Mouse (Mus musculus): ENCODE measurements around the gene Phf24. TPM values are rescaled to one million over a fixed set of nuclear protein-coding genes. Genes with fewer than 3 reads are reported as not detected.
"Not testable (repeated sequence)": the region's sequence is repeated elsewhere in the genome, so short reads cannot be mapped to it uniquely, and the experiment has no call there.

Phf24 gene
- total RNA-seq, 2 experiments from 2014 or later, result 0.26 to 0.66 TPM

DNA sequence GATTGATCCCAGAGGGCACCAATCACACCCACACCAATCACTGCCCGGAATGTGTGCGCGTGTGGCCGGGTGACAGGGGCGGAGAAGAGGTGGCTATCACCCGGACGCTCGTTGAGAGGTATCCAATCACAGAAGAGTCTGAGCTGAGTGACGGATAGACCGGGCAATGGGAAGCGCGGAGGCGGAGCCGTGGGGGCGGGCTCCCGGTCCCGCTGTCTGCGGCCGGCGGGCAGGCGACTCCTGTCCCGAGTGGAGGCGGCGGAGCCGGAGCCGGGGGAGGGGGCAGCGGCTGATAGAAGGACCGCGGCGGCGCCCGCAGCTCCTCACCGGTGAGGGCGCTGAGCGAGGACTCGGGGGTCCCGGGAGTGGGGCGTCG, 33.2 kb downstream of the Phf24 start, which contains the start of gene Dnajb5:
Dnajb5 (plus strand) TSS at position 139 of the 376 bp plus-strand sequence.
- DNase-seq (ENCODE audit: low spot score), result peak; percentile 99

DNA sequence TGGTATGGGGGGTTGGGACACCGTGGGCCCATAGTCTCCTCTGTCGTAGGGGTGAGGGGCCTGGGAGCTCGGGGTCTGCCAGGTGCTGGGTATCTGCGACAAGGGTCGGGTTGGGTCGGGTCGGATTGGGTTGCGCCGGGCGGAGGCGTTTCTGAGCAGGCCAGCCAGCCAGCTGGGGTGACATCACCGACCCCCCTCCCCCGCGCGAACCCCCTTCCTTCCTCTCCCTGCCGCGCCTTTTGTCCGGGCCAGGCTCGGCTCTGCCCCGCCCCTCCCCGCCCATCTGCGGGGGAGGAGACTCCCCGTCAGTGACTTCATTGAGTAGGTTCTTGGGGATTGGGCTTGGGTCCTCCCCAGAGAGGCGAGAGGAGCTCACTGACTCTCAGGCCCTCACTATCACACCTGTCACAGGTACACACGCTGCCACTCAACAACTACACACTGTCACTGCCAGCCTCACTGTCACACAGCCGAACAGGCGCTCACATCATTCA, 33.7 kb downstream of the Phf24 start:
- peak; percentile 92 for DNase-seq (ENCODE audit: low spot score)

- peak; percentile 50 for DNase-seq (ENCODE audit: low spot score)
Observed at GRCm38 (mm10) chr4:42951206-42952195, 35.0 kb downstream of the Phf24 start.

DNA sequence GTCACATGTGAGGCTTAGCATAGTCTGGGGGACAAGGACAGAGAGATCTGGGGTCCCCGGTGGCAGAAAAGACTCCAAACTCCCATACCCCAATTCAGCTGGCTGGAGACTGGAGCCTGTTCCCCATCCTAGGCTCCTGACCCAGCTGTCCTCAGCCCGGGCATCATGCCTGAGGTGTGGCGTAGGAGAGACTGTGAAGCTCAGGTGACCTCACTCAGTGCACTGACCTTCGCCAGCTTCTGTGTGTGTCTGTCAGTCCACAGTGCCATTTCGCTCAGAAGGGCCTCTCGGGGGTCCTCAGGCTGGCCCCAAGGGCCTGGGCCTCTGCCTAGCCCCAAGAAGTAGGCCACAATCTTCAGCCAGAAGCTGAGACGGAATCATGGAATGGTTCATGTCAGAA, 36.1 kb downstream of the Phf24 start:
- peak; percentile 91 for DNase-seq (ENCODE audit: low spot score)

GRCm38 (mm10) chr4:42953435-42954094, 37.1 kb downstream of the Phf24 start:
- DNase-seq (ENCODE audit: low spot score), result peak; percentile 91

DNA sequence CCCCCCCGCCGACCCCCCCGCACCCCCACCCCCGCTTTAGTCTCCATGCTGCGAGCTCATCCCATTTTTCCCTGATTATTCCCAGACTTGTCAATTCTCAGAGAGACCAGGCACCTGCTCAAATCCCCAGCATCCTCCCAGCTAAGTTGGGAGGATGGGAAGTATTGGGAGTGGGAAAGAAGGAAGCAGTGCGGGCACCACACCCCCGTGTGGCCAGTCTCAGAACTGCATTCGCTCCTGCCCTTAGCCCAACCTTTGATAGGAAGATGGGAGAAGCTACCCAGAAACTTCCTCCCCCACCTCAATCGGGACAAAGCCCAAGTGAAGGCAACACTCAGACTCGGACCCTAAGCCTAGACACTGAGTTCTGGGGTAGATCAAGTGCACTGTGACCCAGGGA, 37.8 kb downstream of the Phf24 start:
- peak; percentile 83 for DNase-seq (ENCODE audit: low spot score)

DNA sequence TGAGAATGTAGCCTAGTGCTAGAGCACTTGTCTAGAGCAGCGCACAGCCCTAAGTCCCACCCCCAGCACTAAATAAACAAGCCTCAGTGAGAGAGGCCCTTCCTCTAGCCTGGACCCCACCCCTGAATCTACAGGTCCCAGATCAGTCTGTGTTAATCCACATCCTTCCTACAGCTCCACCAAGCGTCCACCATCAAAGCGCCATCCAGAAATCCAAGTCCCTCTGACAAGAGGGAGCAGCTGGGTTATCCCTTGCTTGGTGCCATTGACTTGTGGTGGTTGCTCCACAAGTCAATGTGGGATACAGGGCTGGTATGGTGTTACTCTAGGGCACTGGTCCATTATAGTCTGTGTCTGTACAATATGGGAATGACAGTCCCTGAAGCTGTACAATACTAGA, 38.7 kb downstream of the Phf24 start:
- peak; percentile 38 for DNase-seq (ENCODE audit: low spot score)

GRCm38 (mm10) chr4:42956581-42956980, 40.1 kb downstream of the Phf24 start:
- no peak for DNase-seq (ENCODE audit: low spot score)

DNA sequence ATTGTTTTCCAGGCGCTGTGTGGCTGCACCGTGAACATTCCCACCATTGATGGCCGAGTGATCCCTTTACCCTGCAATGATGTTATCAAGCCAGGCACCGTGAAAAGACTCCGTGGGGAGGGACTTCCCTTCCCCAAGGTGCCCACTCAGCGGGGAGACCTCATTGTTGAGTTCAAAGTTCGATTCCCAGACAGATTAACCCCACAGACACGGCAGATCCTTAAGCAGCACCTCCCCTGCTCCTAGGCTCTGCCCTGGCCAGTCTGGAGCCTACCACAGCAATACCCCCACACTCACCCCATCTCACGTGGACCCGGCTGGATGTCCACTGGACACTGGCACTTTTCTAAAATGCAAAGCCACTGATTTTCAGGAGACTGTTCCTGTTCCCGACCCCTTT, 40.8 kb downstream of the Phf24 start:
- DNase-seq (ENCODE audit: low spot score), result no peak

DNA sequence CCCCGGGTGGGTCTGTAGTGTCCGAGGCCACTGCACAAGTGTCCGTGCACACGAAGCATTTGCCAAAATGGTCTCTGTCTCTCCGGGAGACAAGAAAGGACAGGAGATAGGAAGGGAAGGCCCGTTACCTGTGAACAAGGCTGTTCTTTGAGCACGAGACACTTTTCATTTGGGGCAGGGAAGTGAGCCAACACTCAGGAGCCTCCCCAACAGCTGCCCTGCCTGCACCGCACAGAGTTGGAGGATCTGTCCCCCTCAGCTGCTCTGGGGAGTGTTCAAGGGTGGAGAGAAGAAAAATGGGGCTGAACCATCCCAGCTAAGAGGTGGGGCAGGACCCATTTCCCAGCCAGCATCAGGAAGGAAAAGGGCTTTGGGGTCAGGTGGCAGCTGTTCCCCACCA, 41.5 kb downstream of the Phf24 start:
- DNase-seq (ENCODE audit: low spot score), result peak; percentile 42

DNA sequence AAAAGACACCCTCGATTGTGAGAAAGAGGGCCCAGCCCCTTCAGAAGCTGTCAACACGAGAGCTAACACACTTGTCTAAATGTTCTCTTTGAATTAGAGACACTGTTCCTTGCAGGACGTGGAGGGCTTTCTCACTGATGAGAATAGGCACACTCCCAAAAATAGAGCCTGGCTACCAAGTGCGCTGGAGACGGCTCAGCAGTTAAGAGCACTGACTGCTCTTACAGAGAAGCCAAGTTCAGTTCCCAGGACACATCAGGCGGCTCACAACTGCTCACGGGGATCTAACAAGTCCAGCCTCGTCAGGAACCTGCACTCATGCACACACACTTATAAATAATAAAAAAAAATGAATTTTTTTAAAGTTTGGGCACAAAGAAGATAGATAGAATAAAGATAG, 42.5 kb downstream of the Phf24 start:
- DNase-seq (ENCODE audit: low spot score), result peak; percentile 42

- DNase-seq (ENCODE audit: low spot score), result peak; percentile 43
Observed at GRCm38 (mm10) chr4:42959382-42959781, 42.9 kb downstream of the Phf24 start.

GRCm38 (mm10) chr4:42961592-42961991, 45.1 kb downstream of the Phf24 start:
- DNase-seq (ENCODE audit: low spot score), result peak; percentile 70

DNA sequence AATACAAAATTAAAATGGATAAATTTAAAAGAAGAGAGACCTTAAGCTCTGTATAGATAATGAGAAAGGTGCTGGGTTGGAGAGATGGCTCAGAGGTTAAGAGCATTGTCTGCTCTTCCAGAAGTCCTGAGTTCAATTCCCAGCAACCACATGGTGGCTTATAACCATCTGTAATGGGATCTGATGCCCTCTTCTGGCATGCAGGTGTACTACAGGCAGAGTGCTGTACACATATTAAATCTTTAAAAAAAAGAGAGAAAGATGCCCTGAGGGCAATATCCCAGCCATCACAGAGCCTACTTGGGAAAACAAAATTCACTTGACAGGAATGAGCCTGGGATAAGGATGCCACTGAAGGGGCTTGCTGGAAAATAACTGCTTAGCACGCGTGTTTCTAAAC, 47.0 kb downstream of the Phf24 start:
- DNase-seq (ENCODE audit: low spot score), result no peak

- DNase-seq (ENCODE audit: low spot score), result peak; percentile 65
Observed at GRCm38 (mm10) chr4:42965039-42965719, 48.7 kb downstream of the Phf24 start.

GRCm38 (mm10) chr4:42969304-42969703, 52.8 kb downstream of the Phf24 start, which contains the start of gene 1700022I11Rik:
TSS of gene 1700022I11Rik (plus strand) at chr4:42969604.
- DNase-seq (ENCODE audit: low spot score), result no peak

- DNase-seq (ENCODE audit: low spot score), result no peak
Observed at GRCm38 (mm10) chr4:42972952-42973351, 56.5 kb downstream of the Phf24 start.

- no peak for DNase-seq (ENCODE audit: low spot score)
Observed at GRCm38 (mm10) chr4:42973868-42974267, 57.4 kb downstream of the Phf24 start.

DNA sequence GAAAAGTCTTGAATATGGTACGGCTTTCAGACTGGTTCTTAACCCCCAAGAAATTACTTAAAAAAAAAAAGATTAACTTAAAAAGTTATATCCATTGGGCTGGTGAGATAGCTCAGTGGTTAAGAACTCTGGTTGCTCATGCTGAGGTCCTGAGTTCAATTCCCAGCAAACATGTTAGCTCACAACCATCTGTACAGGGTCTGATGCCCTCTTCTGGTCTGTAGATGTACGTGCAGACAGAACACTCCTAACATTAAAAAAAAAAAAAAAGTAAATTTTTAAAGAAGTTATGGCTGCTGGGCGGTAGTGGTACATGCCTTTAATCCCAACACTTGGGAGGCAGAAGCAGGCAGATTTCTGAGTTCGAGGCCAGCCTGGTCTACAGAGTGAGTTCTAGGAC, 61.6 kb downstream of the Phf24 start:
- DNase-seq (ENCODE audit: low spot score), result no peak

- not testable (repeated sequence) for DNase-seq (ENCODE audit: low spot score)
Observed at GRCm38 (mm10) chr4:42980467-42980866, 64.0 kb downstream of the Phf24 start.

- no peak for DNase-seq (ENCODE audit: low spot score)
Observed at GRCm38 (mm10) chr4:42988296-42988695, 71.8 kb downstream of the Phf24 start.
